Mouse (Mus musculus): Measurements from ENCODE around the gene Nfia.

Gene Nfia

GRCm38 (mm10) chr4:98057721-98058120, 285.2 kb downstream of the Nfia start:
- no peak for DNase-seq (ENCODE audit: low spot score in 2 of 2)

- no peak for DNase-seq (ENCODE audit: low spot score in 2 of 2)
These were observed 285.6 kb downstream of the Nfia start for GRCm38 (mm10) chr4:98058182-98058581.

- no peak for DNase-seq (ENCODE audit: low spot score in 2 of 2)
These were observed 288.1 kb downstream of the Nfia start for GRCm38 (mm10) chr4:98060601-98061000.

DNA sequence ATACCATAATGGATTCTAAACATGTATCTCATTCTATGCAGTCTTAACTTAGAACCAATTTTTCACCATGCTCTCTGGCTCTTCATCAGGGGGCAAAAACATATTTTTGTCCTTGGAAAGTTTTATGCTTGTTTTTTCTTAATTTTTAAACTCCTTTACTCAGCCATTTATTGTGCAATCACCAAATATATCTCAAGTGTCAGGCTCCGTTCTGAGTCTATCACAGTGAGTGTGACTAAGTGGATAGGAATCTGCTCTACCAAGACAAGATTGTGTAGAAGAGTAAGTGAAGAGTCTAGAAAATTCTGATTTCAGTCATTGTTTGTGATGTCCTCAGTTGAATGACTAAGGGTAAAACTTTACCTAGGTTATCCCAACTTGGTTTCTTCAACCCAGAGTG, 288.6 kb downstream of the Nfia start:
- no peak for DNase-seq (ENCODE audit: low spot score in 2 of 2)

GRCm38 (mm10) chr4:98063280-98063679, 290.7 kb downstream of the Nfia start:
- no peak for DNase-seq (ENCODE audit: low spot score in 2 of 2)

- DNase-seq (ENCODE audit: low spot score in 2 of 2) = no peak
These were observed 303.6 kb downstream of the Nfia start for GRCm38 (mm10) chr4:98076106-98076505.

DNA sequence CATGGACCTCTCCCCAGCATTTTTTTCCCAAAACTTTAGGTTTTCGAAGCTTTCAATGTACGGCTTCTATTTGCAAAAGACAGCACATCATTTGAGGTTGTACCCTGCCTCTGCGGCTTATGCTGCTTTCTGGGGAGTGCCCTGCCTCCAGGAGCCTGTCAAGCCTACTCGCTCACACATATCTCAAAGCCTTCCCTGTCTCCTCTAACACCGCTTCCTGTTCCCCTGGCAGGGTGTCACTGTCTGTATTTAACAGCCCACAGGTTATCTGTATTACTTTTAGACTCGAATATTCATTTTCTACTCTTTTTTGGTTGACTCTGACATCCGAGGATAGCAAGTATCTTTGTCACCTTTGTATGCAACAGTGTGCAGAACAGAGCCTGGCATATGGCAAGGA, 304.1 kb downstream of the Nfia start:
- DNase-seq (ENCODE audit: low spot score in 2 of 2) = no peak

DNA sequence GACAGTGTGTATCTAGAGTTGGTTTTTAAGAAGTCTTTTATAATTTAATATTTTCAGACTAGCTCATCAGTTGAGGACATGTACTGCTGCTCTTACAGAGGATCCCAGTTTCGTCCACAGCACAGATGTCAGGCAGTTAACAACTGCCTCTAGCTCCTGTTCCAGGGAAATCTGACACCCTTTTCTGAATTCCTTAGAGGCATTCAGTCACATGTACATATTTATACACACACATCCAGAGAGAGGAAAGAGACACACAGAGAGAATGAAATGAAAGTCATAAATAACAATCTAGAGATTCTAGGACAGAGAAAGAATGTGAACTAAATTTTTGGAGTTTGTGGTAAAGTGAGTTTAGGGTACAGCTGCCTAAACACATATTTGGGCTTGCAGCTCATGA, 308.1 kb downstream of the Nfia start:
- DNase-seq (ENCODE audit: low spot score in 2 of 2) = no peak

- no peak for DNase-seq (ENCODE audit: low spot score in 2 of 2)
These were observed 309.4 kb downstream of the Nfia start for GRCm38 (mm10) chr4:98081962-98082361.

GRCm38 (mm10) chr4:98082512-98082911, 310.0 kb downstream of the Nfia start:
- DNase-seq (ENCODE audit: low spot score in 2 of 2) = no peak

DNA sequence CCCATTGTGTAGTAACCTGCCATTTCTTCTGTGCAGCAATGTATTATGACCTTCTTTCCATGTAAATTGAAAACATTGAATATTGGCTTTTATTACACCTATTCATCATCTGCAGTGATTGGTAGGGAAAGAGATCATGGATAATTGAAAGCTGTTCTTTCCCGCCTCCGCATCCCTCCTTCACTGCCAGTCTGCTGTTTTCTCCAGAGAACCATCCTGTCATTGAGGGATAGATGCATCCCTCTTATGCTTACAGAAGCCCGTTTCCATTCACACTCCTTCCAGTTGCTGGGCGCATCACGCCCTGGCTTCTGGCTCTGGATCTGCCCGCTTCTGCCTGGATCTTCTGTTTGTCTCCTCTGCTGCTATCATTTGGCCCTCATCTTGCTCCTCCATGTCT, 312.5 kb downstream of the Nfia start:
- DNase-seq (ENCODE audit: low spot score in 2 of 2) = no peak

- DNase-seq (ENCODE audit: low spot score in 2 of 2) = no peak
These were observed 314.4 kb downstream of the Nfia start for GRCm38 (mm10) chr4:98086976-98087375.

DNA sequence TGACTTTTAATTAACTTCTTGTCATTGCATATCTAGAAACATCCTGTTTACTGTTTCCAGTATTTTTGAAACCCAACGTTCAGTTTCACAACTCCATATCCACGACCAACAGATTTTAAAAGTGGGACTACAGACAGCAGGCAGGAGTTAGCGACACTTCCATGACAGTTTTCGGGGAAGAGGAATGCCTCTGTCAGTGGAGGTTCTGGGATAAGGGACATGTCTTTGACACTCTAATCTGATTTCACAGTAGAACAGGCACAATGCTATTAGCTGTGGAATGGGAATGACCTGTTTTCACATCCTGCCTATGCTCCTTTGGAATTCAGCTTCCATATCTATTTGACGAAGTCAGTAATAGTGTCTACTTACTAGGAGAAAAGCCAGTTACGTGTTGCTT, 317.5 kb downstream of the Nfia start:
- no peak for DNase-seq (ENCODE audit: low spot score in 2 of 2)

GRCm38 (mm10) chr4:98090586-98090985, 318.1 kb downstream of the Nfia start:
- no peak for DNase-seq (ENCODE audit: low spot score in 2 of 2)

DNA sequence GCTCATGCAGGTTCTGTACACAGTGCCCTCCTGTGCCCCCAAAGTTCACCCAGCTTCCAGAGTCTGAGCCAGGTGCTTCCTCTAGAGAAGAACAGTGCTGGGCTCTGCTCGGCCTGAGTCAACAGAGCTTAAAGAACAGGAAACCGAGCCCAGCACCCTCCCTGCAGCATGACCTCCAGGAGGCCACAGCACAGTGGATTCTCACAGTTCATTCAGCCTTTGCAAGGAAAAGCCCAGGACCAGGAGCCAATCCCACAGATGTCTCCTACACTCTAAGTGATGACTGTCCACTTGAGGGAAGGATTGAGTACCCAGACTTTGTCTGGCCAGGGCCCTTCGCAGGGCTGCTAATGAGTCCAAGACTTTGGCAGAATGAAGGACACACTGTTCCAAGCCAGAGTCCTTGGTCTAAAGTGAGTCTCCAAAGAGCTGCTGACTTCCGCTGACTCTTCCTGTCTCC, 318.9 kb downstream of the Nfia start:
- no peak for DNase-seq (ENCODE audit: low spot score in 2 of 2)

GRCm38 (mm10) chr4:98091901-98092472, 319.5 kb downstream of the Nfia start:
- no peak for DNase-seq (ENCODE audit: low spot score in 2 of 2)

- no peak for DNase-seq (ENCODE audit: low spot score in 2 of 2)
These were observed 321.7 kb downstream of the Nfia start for GRCm38 (mm10) chr4:98094112-98094805.

DNA sequence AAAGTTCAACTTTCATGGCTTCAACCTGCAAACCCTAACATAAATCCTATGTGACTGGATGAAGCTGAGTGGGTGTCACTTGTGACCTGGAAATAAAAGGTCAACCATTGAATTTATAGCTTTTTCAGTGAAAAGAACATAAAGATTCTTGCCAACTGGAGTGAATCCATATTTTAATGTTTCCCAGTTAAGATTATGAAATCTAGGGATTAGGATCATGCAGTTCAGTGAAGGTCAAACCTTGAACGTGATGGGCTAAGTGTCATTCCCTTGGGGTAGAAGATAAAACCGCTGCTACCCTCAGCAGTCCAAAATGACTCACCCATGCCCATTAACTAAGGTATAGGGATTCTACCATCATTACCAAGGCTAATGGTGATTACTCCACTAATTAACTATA, 322.5 kb downstream of the Nfia start:
- DNase-seq (ENCODE audit: low spot score in 2 of 2) = no peak

- DNase-seq (ENCODE audit: low spot score in 2 of 2) = no peak
These were observed 324.6 kb downstream of the Nfia start for GRCm38 (mm10) chr4:98097013-98097566.

- no peak for DNase-seq (ENCODE audit: low spot score in 2 of 2)
These were observed 326.1 kb downstream of the Nfia start for GRCm38 (mm10) chr4:98098663-98099062.

DNA sequence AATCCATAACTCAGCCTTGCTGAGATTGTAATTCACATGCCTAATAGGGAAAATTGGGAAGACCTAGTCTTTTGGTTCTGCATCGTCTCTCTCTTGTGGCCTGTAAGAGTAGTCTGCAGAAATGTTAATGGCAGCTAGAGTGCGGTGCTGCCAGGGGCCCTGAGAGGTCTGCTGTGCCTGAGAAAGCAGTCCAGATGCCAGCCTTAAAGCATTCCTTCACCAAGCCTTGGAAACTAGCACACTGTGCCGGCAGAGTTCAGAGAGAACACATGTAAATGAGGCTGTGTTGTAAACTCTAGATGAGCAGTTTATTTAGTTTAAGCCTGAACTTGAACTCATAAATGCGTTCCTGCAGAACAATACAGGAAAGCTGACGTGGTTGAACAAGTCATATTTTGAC, 326.9 kb downstream of the Nfia start:
- no peak for DNase-seq (ENCODE audit: low spot score in 2 of 2)

DNA sequence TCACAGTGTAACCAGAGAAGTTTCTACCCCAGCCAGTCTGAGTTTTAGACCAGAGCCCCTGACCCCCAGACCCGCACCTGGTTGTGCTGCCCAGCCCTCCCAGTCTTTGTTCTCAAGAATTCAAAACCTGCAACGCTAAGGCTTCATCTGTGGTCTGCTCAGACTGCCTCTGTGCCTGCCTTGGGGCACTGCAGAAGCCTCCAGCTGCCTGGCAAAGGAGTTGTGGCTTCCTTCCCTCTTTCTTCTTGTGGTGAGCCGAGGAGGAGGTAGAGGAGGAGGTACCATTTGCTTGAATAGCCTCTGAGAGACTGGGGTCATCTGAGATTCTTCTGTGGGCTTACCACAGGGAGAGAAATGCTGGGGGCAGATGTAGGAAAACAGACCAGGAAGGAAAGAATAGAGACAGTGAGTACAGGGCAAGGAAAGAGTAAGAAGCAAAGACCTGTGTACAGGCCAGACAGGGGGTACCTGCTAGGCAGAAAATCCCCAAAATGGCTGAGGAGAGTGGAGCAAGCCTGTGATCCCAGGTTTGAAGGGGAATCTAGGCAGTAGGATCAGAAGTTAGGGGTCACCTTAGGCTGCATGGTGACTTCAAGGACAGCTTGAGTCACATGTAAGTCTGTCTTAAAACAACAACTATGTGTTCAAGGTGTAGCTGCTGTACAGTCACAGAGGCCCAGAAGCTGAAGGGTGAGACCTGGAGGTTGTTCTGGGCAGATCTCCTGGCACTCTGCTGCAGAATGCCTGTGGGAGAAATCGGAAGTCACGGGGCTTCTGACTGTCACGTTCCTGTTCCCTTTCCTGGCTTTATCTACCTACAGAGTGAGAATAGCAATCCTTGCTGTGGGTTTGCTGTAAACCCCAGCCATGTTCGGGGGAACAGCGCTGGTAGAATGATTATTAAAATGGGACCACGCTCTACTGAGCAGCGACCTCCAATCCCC, 328.9 kb downstream of the Nfia start:
- DNase-seq (ENCODE audit: low spot score in 2 of 2) = no peak

All from right cerebral cortex, postnatal 36 days (tissue).